Mouse (Mus musculus) midbrain, embryonic 15.5 days (tissue): ENCODE results near the gene Rbfox2. TPM values are rescaled to one million over a fixed set of nuclear protein-coding genes. Genes with fewer than 3 reads are reported as not detected.
"Not testable (repeated sequence)": the region's sequence is repeated elsewhere in the genome, so short reads cannot be mapped to it uniquely, and the experiment has no call there.

ENCODE experiments used
- ATAC-seq: fragments of 200-750 bp; cut with Nextera tagmentation; replicated peaks from 2 replicates; pipeline ENCODE4 v1.8.0; 2017; ENCODE audit warnings: moderate TSS enrichment
- H3K27ac ChIP-seq: fragments of 300-500 bp; sonication (generic); 2 replicates; pipeline ENCODE4 v1.5.1; 2015; ENCODE audit warnings: mild to moderate bottlenecking, inconsistent platforms
- H3K27me3 ChIP-seq: fragments of 300-500 bp; sonication (generic); replicated peaks from 2 replicates; pipeline ENCODE4 v1.6.1; 2015; ENCODE audit warnings: inconsistent platforms
- H3K36me3 ChIP-seq: fragments of 300-500 bp; sonication (generic); replicated peaks from 2 replicates; pipeline ENCODE4 v1.6.1; 2015; ENCODE audit warnings: inconsistent platforms
- H3K4me1 ChIP-seq: fragments of 300-500 bp; sonication (generic); 2 replicates; pipeline ENCODE4 v1.6.1; 2015; ENCODE audit warnings: inconsistent platforms
- H3K4me2 ChIP-seq: fragments of 300-500 bp; sonication (generic); 2 replicates; pipeline ENCODE4 v1.6.1; 2015; ENCODE audit warnings: inconsistent platforms, mild to moderate bottlenecking, moderate library complexity
- H3K4me3 ChIP-seq: fragments of 300-500 bp; sonication (generic); 2 replicates; pipeline ENCODE4 v1.5.1; 2015; ENCODE audit warnings: mild to moderate bottlenecking, inconsistent platforms
- H3K9ac ChIP-seq: fragments of 300-500 bp; sonication (generic); 2 replicates; pipeline ENCODE4 v1.6.1; 2015; ENCODE audit warnings: mild to moderate bottlenecking, inconsistent platforms
- H3K9me3 ChIP-seq: fragments of 300-500 bp; sonication (generic); 2 replicates; pipeline ENCODE4 v1.6.1; 2016; ENCODE audit warnings: inconsistent platforms
- WGBS: fragments of 180-500 bp; shearing (Covaris S2); methylation state at CpG from one replicate; pipeline ENCODE4 v1.1.7; 2015; ENCODE audit warnings: mixed read lengths; 5-methylcytosine and 5-hydroxymethylcytosine counted together
- polyA plus RNA-seq: library from polyadenylated mRNA; unstranded; fragments of >200 nt; fragmentation: Nextera tagmentation; extraction: Ambion mirVana; gene quantifications from 2 replicates; pipeline ENCODE4 v1.2.1, GENCODE M21; 2015

Rbfox2 gene
- polyA plus RNA-seq, 1 experiment from 2014 or later, result 185 TPM

DNA sequence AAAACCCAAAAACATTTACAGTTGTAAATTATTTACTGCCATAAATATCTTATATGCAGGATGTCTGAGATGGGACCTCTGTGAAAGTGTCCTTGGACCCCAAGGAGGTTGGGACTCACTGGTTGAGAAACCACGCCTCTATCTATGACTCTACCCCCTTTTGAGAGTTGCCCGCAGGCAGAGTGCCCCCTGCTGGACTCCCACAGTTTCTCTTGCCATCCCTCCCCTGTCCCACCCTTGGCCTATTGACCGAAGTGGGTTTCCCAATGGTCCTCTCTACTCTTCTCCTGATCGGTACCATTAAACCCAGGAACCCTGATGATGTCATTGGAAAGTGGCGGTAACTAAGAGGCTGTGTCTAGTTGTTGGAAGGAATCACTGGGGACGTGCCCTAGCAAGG lies 35.2 kb upstream of the Rbfox2 start:
- Histone ChIP-seq H3K4me1 (peaks cover 17% of the 10 kb centered on the region), H3K4me3 (no peak overlapping the region), H3K27ac (no peak overlapping the region), H3K9me3 (no peaks in the 10 kb centered on the region), H3K4me2 (no peak overlapping the region), H3K27me3 (no peaks in the 10 kb centered on the region), H3K9ac (no peak overlapping the region), H3K36me3 (no peaks in the 10 kb centered on the region)
- 94% methylated on average over 6 of the region's 6 CpGs for WGBS
- no peak for ATAC-seq

DNA sequence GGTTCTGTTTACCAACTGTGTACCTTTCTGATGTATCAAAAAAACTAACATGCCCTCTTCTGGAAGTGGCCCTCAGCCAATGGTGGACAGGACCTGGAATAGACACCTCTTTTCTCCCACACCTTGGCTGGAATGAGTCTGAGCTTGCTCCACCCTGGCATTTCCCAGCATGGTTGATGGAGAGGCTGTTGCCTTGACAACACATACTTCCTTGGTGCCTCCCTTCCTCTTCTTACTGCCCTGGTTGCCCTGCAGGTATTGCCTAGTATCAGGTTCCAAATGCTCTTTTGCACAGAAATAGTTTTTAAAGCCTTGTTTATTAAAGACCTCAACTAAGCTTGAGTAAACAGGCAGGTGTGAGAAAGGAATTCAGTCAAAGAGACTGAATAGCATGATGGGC lies 33.8 kb upstream of the Rbfox2 start:
- H3K36me3 ChIP-seq, result no peaks in the 10 kb centered on the region
- no peak overlapping the region for H3K4me3 ChIP-seq
- no peak overlapping the region for H3K9ac ChIP-seq
- H3K27ac ChIP-seq, result no peak overlapping the region
- peaks cover 31% of the 10 kb centered on the region for H3K4me1 ChIP-seq
- ATAC-seq, result no peak
- no peaks in the 10 kb centered on the region for H3K27me3 ChIP-seq
- H3K9me3 ChIP-seq, result no peaks in the 10 kb centered on the region
- H3K4me2 ChIP-seq, result no peak overlapping the region

DNA sequence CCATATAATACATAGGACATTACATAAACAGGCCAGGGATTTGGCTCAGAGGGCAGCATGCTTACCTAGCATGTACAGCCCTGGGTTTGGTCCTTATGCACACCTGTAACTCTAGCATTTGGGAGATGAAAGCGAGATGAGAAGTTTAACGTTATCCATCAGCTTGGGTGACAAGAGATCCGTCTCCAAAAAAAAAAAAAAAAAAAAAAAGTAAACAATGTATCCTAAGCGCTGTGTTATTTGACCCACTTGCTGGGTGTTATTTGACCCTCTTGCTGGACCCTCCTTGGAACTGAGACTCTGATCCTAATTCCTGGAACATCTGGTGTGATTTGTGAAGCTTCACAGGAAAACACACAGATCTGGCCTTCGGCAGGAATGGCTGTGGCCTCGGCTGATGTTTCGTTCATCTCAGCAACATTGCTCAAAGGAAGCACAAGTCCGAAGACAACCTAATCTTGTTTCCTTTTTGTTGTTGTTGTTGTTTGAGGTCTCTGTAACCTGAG lies 32.2 kb upstream of the Rbfox2 start:
- no peak for ATAC-seq
- H3K27me3 ChIP-seq, result no peaks in the 10 kb centered on the region
- 85% methylated on average over 8 of the region's 8 CpGs for WGBS
- no peaks in the 10 kb centered on the region for H3K36me3 ChIP-seq
- H3K27ac ChIP-seq, result no peak overlapping the region
- no peak overlapping the region for H3K4me3 ChIP-seq
- no peak overlapping the region for H3K4me2 ChIP-seq
- peaks cover 28% of the 10 kb centered on the region for H3K4me1 ChIP-seq
- H3K9me3 ChIP-seq, result no peaks in the 10 kb centered on the region
- no peak overlapping the region for H3K9ac ChIP-seq

DNA sequence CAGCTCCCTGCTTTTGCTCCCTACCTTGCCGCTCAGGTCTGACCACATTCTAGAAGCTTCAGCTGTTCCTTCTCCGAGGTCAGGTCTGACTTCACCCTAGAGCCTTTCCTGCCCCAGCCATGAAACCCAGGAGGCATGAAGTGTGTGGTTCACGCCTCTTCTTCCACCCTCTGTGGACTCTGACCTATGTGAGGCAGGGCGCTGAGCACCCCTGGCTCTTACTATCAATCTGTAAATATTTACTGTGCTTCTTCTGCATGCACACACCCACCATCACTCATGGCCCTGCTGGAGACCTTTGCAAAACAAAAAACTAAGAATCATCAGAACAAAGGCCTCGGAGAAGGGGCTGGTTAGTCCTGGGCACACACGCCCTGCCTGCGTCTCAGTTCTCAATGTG lies 31.6 kb upstream of the Rbfox2 start:
- WGBS, result 79% methylated on average over 7 of the region's 7 CpGs
- no peak overlapping the region for H3K4me2 ChIP-seq
- H3K4me3 ChIP-seq, result no peak overlapping the region
- no peaks in the 10 kb centered on the region for H3K9me3 ChIP-seq
- H3K36me3 ChIP-seq, result no peaks in the 10 kb centered on the region
- no peaks in the 10 kb centered on the region for H3K27me3 ChIP-seq
- H3K9ac ChIP-seq, result no peak overlapping the region
- no peak overlapping the region for H3K27ac ChIP-seq
- peaks cover 23% of the 10 kb centered on the region for H3K4me1 ChIP-seq
- no peak for ATAC-seq

DNA sequence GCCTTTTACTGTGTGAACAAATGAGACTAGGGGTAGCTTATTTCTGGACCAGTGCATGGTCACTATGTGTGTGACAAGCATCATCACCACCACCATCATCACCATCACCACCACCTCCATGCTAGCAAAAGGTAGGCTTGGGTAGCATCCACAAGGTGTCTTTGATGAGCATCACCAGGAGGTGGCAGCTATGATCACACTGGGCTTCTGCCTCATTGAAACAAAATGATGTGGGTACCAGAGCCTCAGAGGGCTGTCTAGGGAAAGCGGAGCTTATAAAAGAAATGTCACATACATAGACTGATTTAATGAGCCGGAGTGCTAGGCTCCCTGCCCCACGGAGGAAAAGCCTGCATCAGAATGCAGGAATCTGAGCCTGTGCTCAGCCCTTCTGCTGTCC lies 31.1 kb upstream of the Rbfox2 start:
- H3K4me1 ChIP-seq, result peaks cover 17% of the 10 kb centered on the region
- H3K9ac ChIP-seq, result no peak overlapping the region
- no peaks in the 10 kb centered on the region for H3K27me3 ChIP-seq
- no peaks in the 10 kb centered on the region for H3K36me3 ChIP-seq
- no peaks in the 10 kb centered on the region for H3K9me3 ChIP-seq
- H3K27ac ChIP-seq, result no peak overlapping the region
- no peak for ATAC-seq
- no peak overlapping the region for H3K4me3 ChIP-seq
- WGBS, result 52% methylated on average over 3 of the region's 3 CpGs
- H3K4me2 ChIP-seq, result no peak overlapping the region

DNA sequence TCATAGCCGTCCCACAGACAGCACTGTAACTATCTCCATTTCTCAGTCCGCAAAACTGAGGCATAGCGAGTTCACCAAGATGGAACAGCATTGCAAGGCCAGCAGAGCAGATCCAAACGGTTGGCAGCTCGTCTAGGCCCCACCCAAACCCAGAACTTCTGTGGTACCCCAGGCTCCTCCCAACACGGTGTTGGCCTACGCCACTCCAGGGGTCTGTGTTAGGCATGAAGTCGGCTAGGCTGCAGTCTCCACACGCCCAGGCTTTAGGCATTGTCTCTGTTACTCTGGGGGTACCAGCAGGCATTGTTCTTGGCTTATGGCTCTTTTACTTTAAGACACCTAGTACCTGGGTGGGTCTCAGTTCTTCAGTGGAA lies 30.2 kb upstream of the Rbfox2 start:
- WGBS, result 44% methylated on average over 9 of the region's 9 CpGs
- H3K4me3 ChIP-seq, result peak overlapping the region; percentile 41
- peak; percentile 24; the same call in 1 of the 2 replicates for ATAC-seq

DNA sequence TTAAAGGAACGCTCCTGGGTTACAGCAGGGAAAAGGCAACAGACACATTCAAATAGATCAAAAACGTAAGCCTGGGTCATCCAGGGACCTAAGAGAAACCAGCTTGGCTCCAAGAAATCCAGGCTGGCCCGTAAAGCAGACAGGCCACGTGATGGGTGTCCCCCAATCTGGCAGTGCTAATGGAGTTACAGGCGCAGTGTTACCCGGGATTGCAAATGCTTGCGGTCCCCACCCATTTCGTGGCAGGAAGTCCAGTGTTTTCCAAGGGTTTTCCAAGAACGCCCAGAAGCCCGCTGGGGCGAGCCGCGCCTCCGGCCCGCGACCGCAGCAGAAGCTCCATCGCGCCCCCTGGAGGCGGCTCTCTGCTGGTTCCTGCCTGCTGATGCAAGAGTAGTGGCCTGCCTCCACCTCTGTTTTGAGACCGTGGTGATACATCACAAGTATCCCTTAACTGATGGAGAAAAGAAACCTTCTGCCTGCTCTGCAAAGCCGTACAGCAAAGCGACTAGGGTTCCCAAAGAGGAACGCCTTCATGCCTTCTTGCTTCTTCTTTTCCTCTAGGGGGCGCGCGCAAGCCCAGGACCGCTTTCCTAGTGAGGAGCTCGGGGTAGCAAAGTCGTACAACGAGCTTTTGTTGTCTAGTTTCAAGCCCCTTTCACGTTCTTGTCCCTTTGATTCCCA lies 29.6 kb upstream of the Rbfox2 start:
- Histone ChIP-seq H3K27me3 (no peaks in the 10 kb centered on the region), H3K4me3 (peak overlapping the region; percentile 41), H3K4me1 (peaks cover 15% of the 10 kb centered on the region), H3K27ac (peak overlapping the region; percentile 39; the same call in 1 of the 2 replicates), H3K36me3 (no peaks in the 10 kb centered on the region), H3K4me2 (peak overlapping the region; percentile 60), H3K9me3 (no peaks in the 10 kb centered on the region), H3K9ac (peak overlapping the region; percentile 24)
- under 1% methylated on average over 32 of the region's 32 CpGs for WGBS
- peak; percentile 81 for ATAC-seq

More for the DNA sequence above, 30.2 kb upstream of the Rbfox2 start:
- Histone ChIP-seq H3K27ac (no peak overlapping the region), H3K9ac (no peak overlapping the region), H3K36me3 (no peaks in the 10 kb centered on the region), H3K4me2 (peak overlapping the region; percentile 60), H3K4me1 (peaks cover 15% of the 10 kb centered on the region), H3K27me3 (no peaks in the 10 kb centered on the region), H3K9me3 (no peaks in the 10 kb centered on the region)

DNA sequence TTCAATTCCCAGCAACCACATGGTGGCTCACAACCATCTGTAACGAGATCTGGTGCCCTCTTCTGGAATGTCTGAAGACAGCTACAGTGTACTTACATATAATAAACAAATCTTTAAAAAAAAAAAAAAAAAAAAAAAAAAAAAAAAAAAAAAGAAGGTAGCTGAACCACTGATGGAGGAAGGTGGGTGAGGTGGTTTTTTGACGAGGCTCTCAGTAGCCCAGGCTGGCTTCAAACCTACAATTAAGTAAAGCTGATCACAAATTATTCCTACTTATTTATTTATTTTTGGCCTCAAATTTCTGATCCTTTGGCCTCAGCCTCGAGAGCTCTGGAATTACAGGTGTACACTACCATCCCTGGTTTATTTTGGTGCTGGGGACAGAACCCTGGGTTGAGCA lies 28.4 kb upstream of the Rbfox2 start:
- 98% methylated on average over 3 of the region's 3 CpGs for WGBS
- ATAC-seq, result not testable (repeated sequence)

DNA sequence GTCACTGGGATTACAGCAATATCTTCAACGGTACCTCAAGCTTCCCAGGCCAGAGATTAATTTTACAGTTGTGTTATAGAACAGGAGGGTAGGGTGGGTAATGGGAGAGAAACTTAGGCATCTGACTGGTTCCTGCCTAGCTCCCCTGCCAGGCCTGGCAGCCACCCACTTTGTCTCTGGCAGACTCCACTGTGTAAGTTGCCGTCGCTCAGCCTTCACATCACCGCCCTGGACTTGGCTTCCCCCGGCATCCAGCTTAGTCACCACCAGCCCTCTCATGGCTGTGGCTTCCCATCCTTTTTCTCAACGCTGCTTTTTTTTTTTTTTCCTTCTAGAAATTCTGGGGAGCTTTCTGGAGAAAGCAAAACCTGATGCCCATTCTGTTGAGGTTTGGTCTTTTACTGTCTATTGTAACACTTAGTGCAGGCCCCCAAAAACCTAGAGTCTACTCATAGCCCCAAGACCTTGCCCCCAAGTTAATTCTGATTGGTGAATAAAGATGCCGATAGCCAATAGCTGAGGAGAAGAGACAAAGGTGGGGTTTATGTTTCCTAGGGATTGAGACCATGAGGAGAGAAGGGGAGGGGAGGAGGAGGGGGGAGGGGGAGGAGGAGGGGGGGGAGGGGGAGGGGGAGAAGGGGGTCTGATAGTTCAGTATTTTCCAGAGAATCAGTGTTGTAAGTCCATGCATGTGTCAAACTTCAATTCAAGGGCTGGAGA lies 25.6 kb upstream of the Rbfox2 start:
- Histone ChIP-seq H3K27me3 (no peaks in the 10 kb centered on the region), H3K9me3 (no peaks in the 10 kb centered on the region), H3K4me3 (no peak overlapping the region), H3K4me2 (no peak overlapping the region), H3K36me3 (no peaks in the 10 kb centered on the region), H3K9ac (no peak overlapping the region), H3K27ac (no peak overlapping the region), H3K4me1 (peaks cover 15% of the 10 kb centered on the region)
- ATAC-seq, result no peak
- WGBS, result 73% methylated on average over 7 of the region's 7 CpGs

More for the DNA sequence above, 28.4 kb upstream of the Rbfox2 start:
- not testable (repeated sequence) for H3K9me3 ChIP-seq, H3K27me3 ChIP-seq, H3K4me3 ChIP-seq, H3K27ac ChIP-seq, H3K9ac ChIP-seq, H3K36me3 ChIP-seq, H3K4me2 ChIP-seq
- peaks cover 15% of the 10 kb centered on the region for H3K4me1 ChIP-seq

DNA sequence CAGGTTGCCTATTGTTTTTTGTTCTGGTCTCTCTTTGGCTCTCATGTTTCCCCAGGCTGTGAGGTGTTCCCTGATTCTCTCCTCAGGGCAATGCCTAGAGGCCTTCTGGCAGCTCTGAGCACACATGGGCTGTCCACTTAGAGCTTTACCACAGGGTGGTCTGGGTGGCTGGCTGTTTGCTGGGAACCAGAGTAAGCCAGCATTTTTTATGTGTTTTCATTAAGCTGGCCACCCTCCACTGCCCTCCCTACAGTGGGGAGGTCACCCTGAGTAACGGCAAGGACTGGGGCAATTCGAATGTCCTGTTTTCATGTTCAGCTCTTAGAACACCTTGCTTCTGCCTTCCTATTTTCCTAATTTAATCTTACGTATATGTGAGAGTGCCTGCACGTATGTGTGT lies 24.6 kb upstream of the Rbfox2 start:
- Histone ChIP-seq H3K4me3 (no peak overlapping the region), H3K27me3 (no peaks in the 10 kb centered on the region), H3K4me2 (no peak overlapping the region), H3K9me3 (no peaks in the 10 kb centered on the region), H3K9ac (no peak overlapping the region), H3K4me1 (peaks cover 9% of the 10 kb centered on the region), H3K36me3 (no peaks in the 10 kb centered on the region), H3K27ac (no peak overlapping the region)
- WGBS, result 80% methylated on average over 4 of the region's 4 CpGs
- no peak for ATAC-seq

DNA sequence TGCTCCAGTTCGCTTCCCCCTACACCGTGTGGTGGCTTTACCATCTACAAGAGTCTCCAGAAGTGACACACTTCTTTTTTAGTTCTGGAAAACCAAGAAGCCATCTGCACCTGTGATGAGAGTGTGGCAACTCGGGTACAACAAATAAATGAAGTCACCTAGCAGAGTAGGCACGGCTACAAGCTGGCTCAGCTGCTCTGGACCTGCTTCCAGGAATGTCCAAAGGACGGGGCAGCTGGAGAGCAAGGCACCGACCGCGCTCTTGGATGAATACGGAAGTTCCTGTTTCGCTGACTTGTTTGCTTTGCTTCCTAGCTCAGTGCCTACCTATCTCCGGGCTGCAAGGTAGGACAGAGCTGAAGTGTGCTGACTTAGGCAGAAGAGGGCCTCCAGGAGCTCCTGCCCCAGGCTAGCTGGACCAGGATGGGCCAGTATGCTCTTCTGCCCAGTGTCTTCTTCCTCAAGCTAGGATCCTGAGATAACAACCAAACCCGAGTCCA lies 22.9 kb upstream of the Rbfox2 start:
- Histone ChIP-seq H3K9ac (no peak overlapping the region), H3K36me3 (no peaks in the 10 kb centered on the region), H3K9me3 (no peaks in the 10 kb centered on the region), H3K4me3 (no peak overlapping the region), H3K4me1 (no peaks in the 10 kb centered on the region), H3K27me3 (no peaks in the 10 kb centered on the region), H3K27ac (no peak overlapping the region), H3K4me2 (no peak overlapping the region)
- no peak for ATAC-seq
- 84% methylated on average over 12 of the region's 12 CpGs for WGBS

DNA sequence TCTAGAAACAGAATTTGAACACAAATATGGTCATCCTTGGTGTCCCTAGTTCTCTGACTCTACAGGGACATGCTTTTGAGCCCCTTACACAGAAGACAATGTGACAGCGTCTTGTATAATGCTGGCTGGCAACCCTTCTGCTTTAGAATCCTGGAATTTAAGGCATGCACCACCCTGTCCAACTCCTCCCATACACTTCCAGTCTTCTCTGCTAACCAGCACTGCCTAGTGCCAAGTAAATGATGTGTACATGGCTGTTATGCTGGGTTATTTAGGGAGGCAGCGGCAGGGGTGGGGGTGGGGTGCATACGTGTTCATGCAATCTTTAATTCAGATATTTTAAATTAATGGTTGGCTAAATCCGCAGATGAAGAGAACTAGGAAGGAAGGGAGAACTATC lies 19.6 kb upstream of the Rbfox2 start:
- Histone ChIP-seq H3K27ac (no peak overlapping the region), H3K9me3 (no peaks in the 10 kb centered on the region), H3K9ac (no peak overlapping the region), H3K36me3 (no peaks in the 10 kb centered on the region), H3K4me2 (no peak overlapping the region), H3K27me3 (no peaks in the 10 kb centered on the region), H3K4me3 (no peak overlapping the region), H3K4me1 (no peaks in the 10 kb centered on the region)
- ATAC-seq, result no peak
- WGBS, result 92% methylated on average over 4 of the region's 4 CpGs

DNA sequence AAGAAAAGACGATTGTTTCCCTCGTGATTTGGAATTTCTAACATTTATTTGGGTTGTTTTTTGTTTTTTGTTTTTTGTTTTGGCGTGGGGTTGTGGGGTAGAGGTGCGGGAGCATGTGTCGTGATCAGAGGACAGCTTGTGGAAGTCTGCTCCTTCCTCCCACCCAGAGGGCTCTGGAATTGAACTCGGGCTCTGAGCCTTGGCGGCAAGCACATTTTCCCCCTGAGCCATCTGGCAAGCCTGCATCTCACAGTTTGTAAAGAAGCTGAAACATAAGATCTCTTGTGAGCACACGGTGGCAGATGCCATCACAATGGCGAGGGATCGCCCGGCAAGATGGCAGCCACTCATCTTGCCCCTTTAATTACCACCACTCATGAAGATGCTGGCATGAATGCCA lies 17.6 kb upstream of the Rbfox2 start:
- Histone ChIP-seq H3K9me3 (no peaks in the 10 kb centered on the region), H3K36me3 (no peaks in the 10 kb centered on the region), H3K4me1 (no peaks in the 10 kb centered on the region), H3K4me3 (no peak overlapping the region), H3K27me3 (no peaks in the 10 kb centered on the region), H3K9ac (no peak overlapping the region), H3K27ac (no peak overlapping the region), H3K4me2 (no peak overlapping the region)
- no peak for ATAC-seq
- 88% methylated on average over 11 of the region's 11 CpGs for WGBS
